Mouse (Mus musculus) cerebellum, adult 8-10 months (tissue): Measurements from ENCODE around the gene Dnajc28.

ENCODE experiments used
- DNase-seq: peaks from one replicate; pipeline ENCODE4 v3.0.0; 2022

Gene Dnajc28

GRCm38 (mm10) chr16:91632439-91632838 lies 13.6 kb upstream of the Dnajc28 start:
- DNase-seq = no peak

DNA sequence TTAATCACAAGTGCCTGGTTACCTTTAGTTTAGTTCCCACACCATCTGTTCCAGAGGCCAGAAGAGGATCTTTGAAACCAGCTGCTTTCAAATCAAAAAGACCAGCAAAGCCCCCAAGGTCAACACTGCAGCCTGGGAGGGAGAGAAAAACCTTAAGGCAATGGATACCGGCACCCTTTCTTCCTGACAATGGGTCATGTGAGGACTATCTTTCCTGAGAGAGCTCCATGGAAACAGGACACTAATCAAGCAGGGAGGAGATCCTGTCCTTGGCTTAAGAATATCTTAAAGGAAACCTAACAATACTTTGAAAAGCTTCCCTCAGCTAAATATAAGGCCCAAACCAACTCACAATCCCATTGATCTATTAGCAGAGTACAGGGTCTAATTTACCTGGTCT lies 11.8 kb upstream of the Dnajc28 start:
- no peak for DNase-seq

DNA sequence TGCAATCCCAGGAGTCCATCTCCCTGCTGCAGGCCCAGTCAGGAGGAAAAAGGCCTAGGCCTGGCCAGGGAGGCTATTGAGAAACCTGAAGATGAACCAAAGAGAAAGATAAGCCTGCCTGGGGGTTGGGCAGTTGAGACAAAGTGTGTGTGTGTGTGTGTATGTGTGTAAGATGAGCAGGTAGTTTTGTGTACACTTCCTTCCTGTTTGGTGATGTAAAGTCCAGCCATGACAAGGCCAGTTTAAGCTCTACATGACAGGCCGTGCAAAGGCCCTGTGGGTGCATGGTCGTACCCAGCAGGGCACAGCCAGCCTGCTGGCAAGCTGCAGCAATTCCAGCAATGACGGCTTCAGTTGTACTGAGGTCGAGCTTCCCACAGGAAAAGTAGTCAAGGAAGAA lies 10.9 kb upstream of the Dnajc28 start:
- no peak for DNase-seq

- no peak for DNase-seq
Measured at GRCm38 (mm10) chr16:91628673-91629072, 9.8 kb upstream of the Dnajc28 start.

- DNase-seq = no peak
Measured at GRCm38 (mm10) chr16:91627831-91628230, 9.0 kb upstream of the Dnajc28 start.

GRCm38 (mm10) chr16:91623074-91623473 lies 4.2 kb upstream of the Dnajc28 start:
- no peak for DNase-seq

GRCm38 (mm10) chr16:91620991-91621390 lies 2.2 kb upstream of the Dnajc28 start:
- no peak for DNase-seq

DNA sequence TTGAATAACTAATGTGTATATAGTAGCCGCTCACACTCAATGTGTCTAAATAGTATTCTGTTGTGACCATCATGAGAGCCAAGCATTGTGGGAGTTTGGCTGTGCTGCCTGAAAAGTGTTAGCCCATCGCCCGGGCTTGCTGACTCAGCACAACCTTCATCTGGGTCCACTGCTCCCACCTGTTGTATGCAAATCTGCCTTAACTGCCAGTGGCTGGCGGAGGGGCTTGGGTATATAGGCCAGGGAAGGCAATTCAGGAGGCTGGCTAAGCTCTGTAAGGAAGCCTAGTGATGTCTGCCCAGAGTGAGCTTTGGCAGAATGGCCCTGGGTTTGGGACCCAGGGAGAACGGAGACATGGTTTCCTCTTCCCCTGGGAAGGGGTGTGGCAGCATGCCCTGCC lies 1.4 kb upstream of the Dnajc28 start:
- DNase-seq = no peak

GRCm38 (mm10) chr16:91614552-91614951 lies 4.3 kb downstream of the Dnajc28 start:
- no peak for DNase-seq

DNA sequence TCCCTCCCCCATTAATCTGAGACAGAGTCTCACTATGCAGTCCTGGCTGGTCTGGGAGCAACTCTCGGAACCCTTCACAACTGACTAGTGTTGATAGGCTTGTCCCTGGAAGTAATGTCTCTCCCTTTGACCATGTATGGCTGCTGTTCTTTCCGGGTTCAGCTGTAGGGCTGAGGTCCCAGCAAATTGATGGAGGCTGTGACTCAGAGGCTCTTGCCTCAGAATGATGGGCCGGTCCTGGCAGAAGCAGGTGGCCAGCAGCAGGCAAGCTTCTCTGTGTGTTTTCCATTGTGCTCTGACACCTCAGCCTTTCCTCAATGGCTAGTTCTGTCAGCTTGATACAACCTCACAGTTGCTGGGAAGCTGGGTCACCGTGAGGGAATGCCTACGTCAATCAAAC lies 6.3 kb downstream of the Dnajc28 start:
- no peak for DNase-seq

GRCm38 (mm10) chr16:91611248-91611647 lies 7.6 kb downstream of the Dnajc28 start:
- DNase-seq = no peak

GRCm38 (mm10) chr16:91609501-91610245 lies 9.2 kb downstream of the Dnajc28 start:
- no peak for DNase-seq

- DNase-seq = no peak
Measured at GRCm38 (mm10) chr16:91606958-91607357, 11.9 kb downstream of the Dnajc28 start.

DNA sequence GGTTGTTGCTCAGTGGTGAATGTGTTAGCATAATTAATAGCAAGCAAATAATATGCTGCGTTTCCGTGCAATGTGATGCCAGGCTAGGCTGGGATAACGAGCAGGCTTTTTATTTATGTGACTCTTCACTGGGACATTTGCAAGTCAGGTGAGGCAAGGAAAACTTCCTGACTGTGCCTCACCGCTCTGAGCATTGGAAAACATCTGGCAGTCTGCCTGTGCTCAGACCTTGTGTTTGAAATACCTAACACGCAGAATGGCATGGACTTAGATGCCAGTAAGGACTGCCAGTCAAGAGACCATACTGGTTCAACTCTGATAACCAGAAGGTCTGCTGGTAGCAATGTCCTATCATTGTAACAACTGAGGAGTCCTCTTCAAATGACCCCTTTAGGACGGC lies 13.7 kb downstream of the Dnajc28 start:
- DNase-seq = no peak

- no peak for DNase-seq
Measured at GRCm38 (mm10) chr16:91601693-91602092, 17.1 kb downstream of the Dnajc28 start.

GRCm38 (mm10) chr16:91601081-91601480 lies 17.7 kb downstream of the Dnajc28 start:
- DNase-seq = no peak

- DNase-seq = no peak
Measured at GRCm38 (mm10) chr16:91599242-91599641, 19.6 kb downstream of the Dnajc28 start.

- DNase-seq = peak; percentile 100
Measured at GRCm38 (mm10) chr16:91597672-91598010, 21.2 kb downstream of the Dnajc28 start, which contains the start of gene Tmem50b. TSS of gene Tmem50b (minus strand) at chr16:91597800.

DNA sequence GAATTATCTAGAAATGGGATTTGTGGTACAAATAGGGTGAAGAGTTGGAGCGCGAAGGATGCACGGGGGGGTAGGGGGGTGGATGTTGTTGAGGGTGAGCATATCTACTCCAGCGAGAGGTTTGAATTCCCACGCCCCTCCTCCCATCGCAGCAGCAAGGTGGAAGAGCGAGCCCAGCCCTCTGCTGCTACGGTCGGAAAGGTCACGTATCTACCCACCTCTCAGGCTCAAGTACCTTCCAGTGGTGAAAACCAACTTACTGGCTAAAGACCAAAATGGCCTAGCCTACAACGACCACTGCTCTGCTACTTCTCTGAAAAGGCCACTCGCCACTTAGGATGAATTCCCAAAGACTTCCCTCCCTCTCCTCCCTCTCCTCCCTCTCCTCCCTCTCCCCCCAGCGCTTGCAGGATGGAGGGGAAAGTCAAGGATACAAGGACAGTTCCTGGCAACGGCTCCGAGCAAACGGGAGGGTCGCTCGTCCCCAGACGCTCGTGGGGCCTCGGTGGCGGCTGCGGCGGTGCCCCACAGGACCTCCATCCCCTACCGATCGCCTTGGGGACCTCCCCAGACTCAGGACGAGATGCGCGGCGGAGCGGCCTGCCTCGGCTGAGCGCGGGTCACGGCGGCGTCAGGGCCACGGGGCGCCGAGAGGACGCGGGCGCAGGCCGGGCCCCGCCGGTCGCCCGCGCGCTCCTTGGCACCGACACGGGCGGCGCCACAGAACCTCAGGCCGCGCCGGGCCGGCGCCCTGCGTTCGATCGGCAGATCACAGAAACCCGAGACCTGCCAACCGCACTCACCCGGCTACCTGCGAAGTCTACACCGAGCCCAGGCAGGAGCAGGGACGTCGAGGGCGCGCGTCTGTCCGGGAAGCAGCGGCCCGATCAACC lies 21.8 kb downstream of the Dnajc28 start:
- no peak for DNase-seq

DNA sequence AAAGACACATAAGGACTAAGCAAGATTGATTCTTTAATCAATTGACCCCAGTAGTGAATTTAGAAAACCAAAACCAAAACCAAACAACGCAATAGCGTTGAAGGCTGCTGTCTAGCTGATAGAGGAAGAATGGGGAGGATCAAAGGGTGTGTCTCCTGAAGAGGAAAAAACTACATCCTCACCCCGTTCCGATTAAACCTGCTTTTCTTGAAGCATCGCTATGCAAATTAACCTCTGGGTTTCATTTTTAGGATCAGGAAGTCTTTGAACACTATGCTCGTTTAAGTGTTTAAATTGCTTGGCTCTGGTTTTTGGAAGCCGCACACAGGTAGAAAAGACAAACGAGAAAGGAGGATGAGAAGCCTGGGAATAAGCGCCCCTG lies 22.4 kb downstream of the Dnajc28 start:
- DNase-seq = no peak

- peak; percentile 66 for DNase-seq
Measured at GRCm38 (mm10) chr16:91595076-91595475, 23.8 kb downstream of the Dnajc28 start.

DNA sequence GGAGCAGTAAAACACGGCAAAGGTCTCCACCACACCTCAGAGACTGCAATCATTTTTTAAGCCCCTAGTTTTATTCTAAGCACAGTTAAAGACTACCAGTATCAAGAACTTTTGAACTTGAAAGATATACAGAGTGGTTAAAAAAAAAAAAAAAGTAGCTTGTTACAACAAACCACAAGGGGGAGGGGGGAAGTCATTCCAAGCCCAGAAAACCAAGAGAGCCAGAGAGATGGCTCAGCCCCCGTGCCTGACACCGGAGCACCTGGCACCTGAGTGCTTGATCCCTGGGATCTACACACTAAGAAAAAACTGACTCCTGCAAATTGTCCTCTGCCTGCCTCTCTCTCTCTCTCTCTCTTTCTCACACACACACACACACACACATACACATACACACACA lies 25.6 kb downstream of the Dnajc28 start:
- no peak for DNase-seq

- DNase-seq = no peak
Measured at GRCm38 (mm10) chr16:91592162-91592561, 26.7 kb downstream of the Dnajc28 start.

GRCm38 (mm10) chr16:91588703-91589102 lies 30.1 kb downstream of the Dnajc28 start:
- no peak for DNase-seq
